Mouse (Mus musculus): ENCODE measurements around the gene Pofut2. TPM values are rescaled to one million over a fixed set of nuclear protein-coding genes. Genes with fewer than 3 reads are reported as not detected.
A peak's percentile ranks its signal among the peaks of the same experiment; 100 is the strongest.
"Not testable (repeated sequence)": the region's sequence is repeated elsewhere in the genome, so short reads cannot be mapped to it uniquely, and the experiment has no call there.

Gene Pofut2
- polyA plus RNA-seq, 1 experiment from 2014 or later: 72.9 TPM

DNA sequence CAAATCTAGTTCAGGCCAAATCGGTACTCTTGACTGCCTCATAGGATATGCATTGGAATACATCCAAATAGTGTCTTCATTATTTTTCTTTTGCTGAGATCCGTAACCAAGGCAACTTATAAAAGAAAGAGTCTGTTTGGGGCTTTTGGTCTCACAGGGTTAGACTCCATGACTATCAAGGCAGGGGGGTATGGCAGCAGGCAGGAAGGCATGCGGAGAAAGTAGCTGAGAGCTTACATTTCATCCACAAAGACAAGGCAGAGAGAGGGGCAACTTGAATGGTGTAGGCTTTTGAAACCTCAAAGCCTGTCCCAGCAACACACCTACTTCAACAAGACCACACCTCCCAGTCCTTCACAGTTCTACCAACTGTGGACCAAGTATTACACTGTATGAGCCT lies 3.3 kb upstream of the Pofut2 start:
- Histone ChIP-seq H3K9me3 (no peaks in the 10 kb centered on the region), H3K36me3 (replicated peaks) (peaks cover 3% of the 10 kb centered on the region), H3K27me3 (ENCODE audit: poor library complexity, severe bottlenecking) (no peaks in the 10 kb centered on the region; the same call in 1 of the 2 replicates), H3K4me1 (peaks cover 66% of the 10 kb centered on the region), H3K4me3 (no peak overlapping the region), H3K27ac (no peak overlapping the region)
- WGBS: 83% methylated on average over 3 of the region's 3 CpGs
- no peak for DNase-seq (ENCODE audit: extremely low spot score, low spot score)

DNA sequence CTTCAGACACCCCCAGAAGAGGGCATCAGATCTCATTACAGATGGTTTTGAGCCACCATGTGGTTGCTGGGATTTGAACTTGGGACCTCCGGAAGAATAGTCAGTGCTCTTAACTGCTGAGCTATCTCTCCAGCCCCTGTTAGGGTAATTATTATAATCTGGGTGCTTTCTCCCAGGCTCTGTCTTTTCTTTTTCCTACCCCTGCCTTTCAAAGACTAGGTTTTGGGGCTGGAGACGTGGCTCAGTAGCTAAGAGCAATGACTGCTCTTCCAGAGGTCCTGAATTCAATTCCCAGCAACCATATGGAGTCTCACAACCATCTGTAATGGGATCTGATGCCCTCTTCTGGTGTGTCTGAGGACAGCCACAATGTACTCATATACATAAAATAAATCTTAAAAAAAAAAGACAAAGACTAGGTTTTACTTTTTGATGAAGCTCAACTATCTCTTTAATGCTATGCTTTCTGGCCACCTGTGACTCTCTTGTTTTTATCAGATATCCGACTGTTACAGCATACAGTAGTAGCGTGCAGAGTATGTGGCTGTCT lies 902 bp upstream of the Pofut2 start:
- DNase-seq (ENCODE audit: extremely low spot score, low spot score): no peak
- H3K36me3 ChIP-seq (replicated peaks): peaks cover 27% of the 10 kb centered on the region
- WGBS: 58% methylated on average over 4 of the region's 4 CpGs
- H3K9me3 ChIP-seq: no peaks in the 10 kb centered on the region
- H3K4me3 ChIP-seq: peak overlapping the region; percentile 94
- H3K4me1 ChIP-seq: peaks cover 50% of the 10 kb centered on the region
- 0 out of 2 replicates have a peak overlapping the region, but pooled peaks have one; percentile 94 for H3K27ac ChIP-seq
- H3K27me3 ChIP-seq (ENCODE audit: poor library complexity, severe bottlenecking): no peaks in the 10 kb centered on the region; the same call in 1 of the 2 replicates

- peak overlapping the region; percentile 94 for H3K4me3 ChIP-seq
- peaks cover 32% of the 10 kb centered on the region for H3K4me1 ChIP-seq
- no peaks in the 10 kb centered on the region for H3K9me3 ChIP-seq
- WGBS: 93% methylated on average over 17 of the region's 17 CpGs
- DNase-seq (ENCODE audit: extremely low spot score, low spot score): no peak
- no peaks in the 10 kb centered on the region for H3K27me3 ChIP-seq (ENCODE audit: poor library complexity, severe bottlenecking)
- H3K36me3 ChIP-seq (replicated peaks): peaks cover 49% of the 10 kb centered on the region
- no peak overlapping the region for H3K27ac ChIP-seq
These were observed 1.3 kb downstream of the Pofut2 start for GRCm38 (mm10) chr10:77260166-77260875.

GRCm38 (mm10) chr10:77266281-77266680 lies 7.3 kb downstream of the Pofut2 start:
- H3K36me3 ChIP-seq (replicated peaks): peaks cover 94% of the 10 kb centered on the region

GRCm38 (mm10) chr10:77267027-77267426 lies 8.0 kb downstream of the Pofut2 start:
- peaks cover 86% of the 10 kb centered on the region for H3K36me3 ChIP-seq (replicated peaks)

More at GRCm38 (mm10) chr10:77266281-77266680, 7.3 kb downstream of the Pofut2 start:
- no peak overlapping the region for H3K4me3 ChIP-seq
- no peaks in the 10 kb centered on the region for H3K4me1 ChIP-seq
- no peak for DNase-seq (ENCODE audit: extremely low spot score, low spot score)
- no peaks in the 10 kb centered on the region for H3K27me3 ChIP-seq (ENCODE audit: poor library complexity, severe bottlenecking)
- H3K27ac ChIP-seq: no peak overlapping the region
- H3K9me3 ChIP-seq: no peaks in the 10 kb centered on the region
- 73% methylated on average over 8 of the region's 8 CpGs for WGBS

GRCm38 (mm10) chr10:77269129-77269528 lies 10.1 kb downstream of the Pofut2 start:
- H3K27ac ChIP-seq: no peak overlapping the region
- no peak overlapping the region for H3K4me3 ChIP-seq
- whole genome bisulfite sequencing: 91% methylated on average over 7 of the region's 7 CpGs
- H3K4me1 ChIP-seq: peaks cover 12% of the 10 kb centered on the region
- H3K27me3 ChIP-seq (ENCODE audit: poor library complexity, severe bottlenecking): no peaks in the 10 kb centered on the region
- no peaks in the 10 kb centered on the region for H3K9me3 ChIP-seq
- no peak for DNase-seq (ENCODE audit: extremely low spot score, low spot score)
- peaks cover 65% of the 10 kb centered on the region for H3K36me3 ChIP-seq (replicated peaks)

More at GRCm38 (mm10) chr10:77267027-77267426, 8.0 kb downstream of the Pofut2 start:
- no peak for DNase-seq (ENCODE audit: extremely low spot score, low spot score)
- WGBS: 92% methylated on average over 14 of the region's 14 CpGs
- Histone ChIP-seq H3K4me1 (no peaks in the 10 kb centered on the region), H3K4me3 (no peak overlapping the region), H3K9me3 (no peaks in the 10 kb centered on the region), H3K27ac (no peak overlapping the region), H3K27me3 (ENCODE audit: poor library complexity, severe bottlenecking) (no peaks in the 10 kb centered on the region)

DNA sequence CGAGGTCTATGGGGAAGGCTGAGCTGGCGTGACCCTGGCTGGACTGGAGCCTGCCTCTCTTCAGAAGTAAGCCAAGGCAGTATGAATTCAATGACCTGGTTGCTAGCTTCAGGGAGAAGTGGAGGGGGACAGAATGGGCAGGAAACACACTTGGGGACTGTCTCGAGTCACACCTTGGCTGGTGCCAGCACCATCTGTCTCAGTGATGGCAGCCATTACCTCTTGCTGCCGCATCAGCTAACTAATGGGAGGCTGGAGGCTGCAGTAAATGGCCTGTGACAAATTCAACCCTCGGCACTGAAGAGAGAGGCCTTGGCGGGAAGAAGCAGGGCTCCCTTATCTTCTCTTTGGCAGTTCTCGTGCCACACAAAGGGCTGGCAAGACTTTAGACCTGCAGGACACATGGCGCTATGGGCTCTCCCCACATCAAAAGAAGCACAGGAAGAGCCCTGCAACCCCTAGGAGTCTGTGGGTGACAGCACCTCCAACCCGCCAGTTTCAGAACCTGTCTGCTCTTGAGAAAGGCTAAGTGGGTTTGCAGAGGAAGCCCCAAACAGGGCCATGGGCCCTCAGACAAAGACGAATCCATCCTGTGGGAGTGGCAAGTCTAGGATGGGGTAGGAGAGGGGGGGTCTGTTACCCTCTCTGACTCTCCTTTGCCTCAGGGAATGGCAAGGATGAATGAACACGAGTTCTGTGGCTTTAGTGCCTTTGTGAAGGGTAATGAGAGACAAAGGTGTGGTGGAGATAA lies 14.1 kb downstream of the Pofut2 start:
- Histone ChIP-seq H3K27me3 (ENCODE audit: poor library complexity, severe bottlenecking) (no peaks in the 10 kb centered on the region), H3K9me3 (no peaks in the 10 kb centered on the region), H3K4me3 (no peak overlapping the region), H3K27ac (peak overlapping the region; percentile 48; the same call in 1 of the 2 replicates), H3K36me3 (replicated peaks) (peaks cover 25% of the 10 kb centered on the region), H3K4me1 (peaks cover 12% of the 10 kb centered on the region)
- 70% methylated on average over 11 of the region's 11 CpGs for WGBS
- DNase-seq (ENCODE audit: extremely low spot score, low spot score): no peak

- DNase-seq (ENCODE audit: extremely low spot score, low spot score): no peak
- Histone ChIP-seq H3K4me3 (no peak overlapping the region), H3K4me1 (peaks cover 12% of the 10 kb centered on the region)
These were observed 14.8 kb downstream of the Pofut2 start for GRCm38 (mm10) chr10:77273798-77274197.

DNA sequence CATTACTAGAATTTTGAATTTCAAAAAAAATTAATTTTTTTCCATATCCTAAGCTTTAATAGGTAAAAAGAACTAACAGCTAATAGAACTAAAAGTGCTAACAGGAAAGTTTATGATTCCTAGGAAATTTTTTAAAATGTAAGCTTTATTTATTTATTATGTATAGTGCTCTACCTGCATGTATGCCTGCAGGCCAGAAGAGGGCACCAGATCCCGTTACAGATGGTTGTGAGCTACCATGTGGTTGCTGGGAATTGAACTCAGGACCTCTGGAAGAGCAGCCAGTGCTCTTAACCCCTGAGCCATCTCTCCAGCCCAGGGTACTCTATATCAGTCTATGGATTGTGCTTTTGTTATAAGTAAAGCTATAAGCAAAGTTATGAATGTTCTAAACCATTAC lies 23.1 kb downstream of the Pofut2 start:
- not testable (repeated sequence) for H3K4me3 ChIP-seq; DNase-seq (ENCODE audit: extremely low spot score, low spot score); H3K27ac ChIP-seq; H3K36me3 ChIP-seq (replicated peaks); H3K9me3 ChIP-seq; H3K27me3 ChIP-seq (ENCODE audit: poor library complexity, severe bottlenecking)
- peaks cover 15% of the 10 kb centered on the region for H3K4me1 ChIP-seq
- WGBS: 74% methylated on average over 1 of the region's 1 CpGs

More at GRCm38 (mm10) chr10:77273798-77274197, 14.8 kb downstream of the Pofut2 start:
- peaks cover 18% of the 10 kb centered on the region for H3K36me3 ChIP-seq (replicated peaks)
- H3K27ac ChIP-seq: no peak overlapping the region
- H3K27me3 ChIP-seq (ENCODE audit: poor library complexity, severe bottlenecking): no peaks in the 10 kb centered on the region
- no peaks in the 10 kb centered on the region for H3K9me3 ChIP-seq

GRCm38 (mm10) chr10:77282822-77283221 lies 23.8 kb downstream of the Pofut2 start:
- peak; percentile 69 for DNase-seq (ENCODE audit: extremely low spot score, low spot score)
- Histone ChIP-seq H3K36me3 (replicated peaks) (no peaks in the 10 kb centered on the region), H3K4me3 (no peak overlapping the region), H3K4me1 (peaks cover 15% of the 10 kb centered on the region), H3K27ac (no peak overlapping the region), H3K27me3 (ENCODE audit: poor library complexity, severe bottlenecking) (no peaks in the 10 kb centered on the region), H3K9me3 (no peaks in the 10 kb centered on the region)
- WGBS: 19% methylated on average over 6 of the region's 6 CpGs

GRCm38 (mm10) chr10:77284832-77285231 lies 25.8 kb downstream of the Pofut2 start:
- Histone ChIP-seq H3K27ac (no peak overlapping the region), H3K27me3 (ENCODE audit: poor library complexity, severe bottlenecking) (no peaks in the 10 kb centered on the region), H3K4me3 (no peak overlapping the region), H3K36me3 (replicated peaks) (no peaks in the 10 kb centered on the region), H3K4me1 (peaks cover 15% of the 10 kb centered on the region), H3K9me3 (no peaks in the 10 kb centered on the region)
- 80% methylated on average over 6 of the region's 6 CpGs for WGBS
- DNase-seq (ENCODE audit: extremely low spot score, low spot score): no peak

GRCm38 (mm10) chr10:77287626-77288025 lies 28.6 kb downstream of the Pofut2 start:
- no peak for DNase-seq (ENCODE audit: extremely low spot score, low spot score)

More at GRCm38 (mm10) chr10:77287626-77288025, 28.6 kb downstream of the Pofut2 start:
- no peaks in the 10 kb centered on the region for H3K9me3 ChIP-seq
- H3K36me3 ChIP-seq (replicated peaks): no peaks in the 10 kb centered on the region
- 89% methylated on average over 8 of the region's 8 CpGs for WGBS
- H3K27me3 ChIP-seq (ENCODE audit: poor library complexity, severe bottlenecking): no peaks in the 10 kb centered on the region
- no peak overlapping the region for H3K4me3 ChIP-seq
- H3K4me1 ChIP-seq: peaks cover 15% of the 10 kb centered on the region
- no peak overlapping the region for H3K27ac ChIP-seq

All from forebrain, embryonic 10.5 days (tissue).